ENCODE assay signal across 14 mouse cellular contexts in the genomic region with DNA sequence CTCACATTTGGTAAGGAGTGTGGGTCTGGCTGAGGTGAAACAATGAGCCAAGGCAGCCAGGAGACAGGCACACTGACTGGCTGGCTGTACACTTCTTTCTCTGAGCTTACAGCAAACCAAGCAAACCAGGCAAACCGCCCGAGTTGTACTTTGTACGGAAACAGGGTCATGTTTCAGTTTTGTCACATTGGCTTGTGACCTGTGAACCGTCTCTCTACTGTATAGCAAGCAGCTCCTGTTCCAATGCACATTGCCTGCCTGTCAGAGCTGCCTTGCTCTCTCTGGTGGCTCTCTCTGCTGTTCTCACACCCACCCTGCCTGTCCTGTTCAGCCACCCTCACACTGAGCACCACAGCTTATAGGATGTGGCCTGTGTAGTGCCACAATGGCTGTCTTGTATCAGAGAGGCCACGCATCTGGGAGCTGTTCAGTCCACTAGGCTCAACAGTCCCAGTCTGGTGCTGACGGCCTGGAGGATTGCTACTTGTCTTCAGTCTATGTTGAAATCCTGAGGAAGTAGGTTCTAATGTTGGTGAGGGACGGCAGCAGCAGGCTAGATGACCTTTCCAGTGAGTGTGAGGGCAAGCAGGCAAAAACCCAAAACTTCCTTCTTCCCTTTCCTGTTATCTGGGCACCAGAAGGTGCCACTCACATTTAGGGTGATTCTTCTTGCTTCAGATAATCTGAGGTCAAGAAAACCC. TPM values are rescaled to one million over a fixed set of nuclear protein-coding genes. Genes with fewer than 3 reads are reported as not detected.
DNase-seq lines count a peak whose midpoint lies in the region; ATAC-seq lines count a peak whose summit lies in the region.
"Had no signal": no experiment of that assay in that cellular context is flagged by ENCODE, and none has a peak within 500 bp of the region (broad histone marks: within the 10 kb centered on the region; RNA-seq: fewer than 3 reads in every experiment).

No protein-coding gene starts in this region.

- no peak overlapping the region for H3K4me2 ChIP-seq in intestine, embryonic 16.5 days (ENCODE audit: low read depth, low read length)
- H3K4me2 ChIP-seq: neural tube, embryonic 13.5 days had no signal

- H3K27me3 ChIP-seq in intestine, embryonic 16.5 days (replicated peaks; ENCODE audit: control insufficient read depth, insufficient read depth, low read length) = no peaks in the 10 kb centered on the region
- H3K27me3 ChIP-seq: neural tube, embryonic 13.5 days had no signal

- H3K9me3 ChIP-seq in intestine, embryonic 16.5 days (ENCODE audit: control insufficient read depth, low read length) = no peaks in the 10 kb centered on the region
- H3K9me3 ChIP-seq: neural tube, embryonic 13.5 days had no signal

- peak overlapping the region; percentile 84 for H3K27ac ChIP-seq in intestine, embryonic 16.5 days (ENCODE audit: low read length)
- H3K27ac ChIP-seq: macrophage; neural tube, embryonic 13.5 days had no signal

- peak; percentile 74 for ATAC-seq in intestine, embryonic 16.5 days
- ATAC-seq in megakaryocyte, adult 5-6 weeks (ENCODE audit: poor library complexity, severe bottlenecking) = peak; percentile 64

- peak overlapping the region; percentile 14; the same call in 1 of the 2 replicates for H3K9ac ChIP-seq in intestine, embryonic 16.5 days (ENCODE audit: low read depth, low read length)
- H3K9ac ChIP-seq: neural tube, embryonic 13.5 days had no signal

- DNase-seq in gastrocnemius, adult 18-20 months (ENCODE audit: low spot score) = peak; percentile 52
- DNase-seq in gastrocnemius, postnatal 25 days = no peak
- DNase-seq in kidney, postnatal 4 days = peak; percentile 45 to 65
- DNase-seq in spleen, adult 12 weeks (ENCODE audit: low spot score) = no peak
- DNase-seq in retina, embryonic 14.5 days (ENCODE audit: low spot score) = no peak
- DNase-seq in cerebellum, postnatal 14 days = no peak

- WGBS in intestine, embryonic 16.5 days = 50% methylated on average over 7 of the region's 7 CpGs

- no peak overlapping the region for H3K4me3 ChIP-seq in intestine, embryonic 16.5 days (ENCODE audit: low read length)
- H3K4me3 ChIP-seq: neural tube, embryonic 13.5 days had no signal

- H3K36me3 ChIP-seq in intestine, embryonic 16.5 days (ENCODE audit: control insufficient read depth, insufficient read depth, low read length) = no peaks in the 10 kb centered on the region
- H3K36me3 ChIP-seq: neural tube, embryonic 13.5 days had no signal

- H3K4me1 ChIP-seq in intestine, embryonic 16.5 days (ENCODE audit: control insufficient read depth, insufficient read depth, low read length) = peaks cover 23% of the 10 kb centered on the region
- H3K4me1 ChIP-seq: neural tube, embryonic 13.5 days had no signal

RNA-seq across cellular contexts. Expression of a gene that starts 6.7 kb away (rescaled TPM):
- not detected for total RNA-seq in gastrocnemius, adult 18-20 months (2021)
- total RNA-seq in gastrocnemius, postnatal 25 days (2021) = not detected
- polyA plus RNA-seq in intestine, embryonic 16.5 days (2015; fragmentation: Nextera tagmentation; extraction: Ambion mirVana) = 0.93 and 2.6 TPM in 2 replicates
- total RNA-seq in megakaryocyte, adult 5-6 weeks (2015) = not detected in 2 replicates
- total RNA-seq in megakaryocyte, adult 5-6 weeks (2017) = not detected in 2 replicates
- total RNA-seq: heart, postnatal 25 days; MEL had no signal
- polyA plus RNA-seq: frontal cortex, adult 2 months; macrophage; neural tube, embryonic 13.5 days; spleen, adult 2 months had no signal

RNA-seq across cellular contexts. Expression of a gene that starts 17.5 kb away (rescaled TPM):
- total RNA-seq in gastrocnemius, adult 18-20 months (2021) = not detected
- not detected for total RNA-seq in gastrocnemius, postnatal 25 days (2021)
- polyA plus RNA-seq in intestine, embryonic 16.5 days (2015; fragmentation: Nextera tagmentation; extraction: Ambion mirVana) = 6.7 and 7.9 TPM in 2 replicates
- total RNA-seq in megakaryocyte, adult 5-6 weeks (2015) = 52.3 and 53.9 TPM in 2 replicates
- total RNA-seq in megakaryocyte, adult 5-6 weeks (2017) = 14.8 and 17.3 TPM in 2 replicates

RNA-seq across cellular contexts. Expression of a gene that starts 24.3 kb away (rescaled TPM):
- under 1 TPM in 1 of 2 experiments, not detected in 1; 0.17 TPM for total RNA-seq in gastrocnemius, adult 18-20 months (2021)
- not detected for total RNA-seq in gastrocnemius, postnatal 25 days (2021)
- 7.0 and 10.4 TPM in 2 replicates for polyA plus RNA-seq in intestine, embryonic 16.5 days (2015; fragmentation: Nextera tagmentation; extraction: Ambion mirVana)
- total RNA-seq in megakaryocyte, adult 5-6 weeks (2015) = 0.46 TPM in 1 of 2 replicates, not detected in the other
- 0.88 TPM in 1 of 2 replicates, not detected in the other for total RNA-seq in megakaryocyte, adult 5-6 weeks (2017)
- total RNA-seq: heart, postnatal 25 days had no signal
- polyA plus RNA-seq: frontal cortex, adult 2 months; macrophage; neural tube, embryonic 13.5 days had no signal

Comparison
In these comparisons a context has a peak if more than half of its experiments do, and no peak if none do; other contexts are left out.
1. DNase-seq: peak in gastrocnemius, adult 18-20 months (single experiment) and kidney, postnatal 4 days (2 of 2); none in gastrocnemius, postnatal 25 days (single experiment), spleen, adult 12 weeks (single experiment), retina, embryonic 14.5 days (single experiment) and cerebellum, postnatal 14 days (0 of 2).
2. RNA of a gene that starts 17.5 kb away (total RNA-seq): 14.8 to 53.9 TPM in megakaryocyte, adult 5-6 weeks; not detected in gastrocnemius, adult 18-20 months and not detected in gastrocnemius, postnatal 25 days; every median in the first group is over 10 times any median in the second.